Mouse (Mus musculus) small intestine, adult 2 months (tissue): ENCODE results near the gene Asap3.

Experiments used
- CTCF ChIP-seq: fragments of 200-500 bp; IDR thresholded peaks from 2 replicates; pipeline ENCODE4 v1.5.1; 2012; ENCODE audit warnings: low read depth, mild to moderate bottlenecking, control low read depth, inconsistent platforms, low read length, moderate library complexity, mixed read lengths; ENCODE audit not compliant: insufficient replicate concordance, insufficient read length; ENCODE audit errors: extremely low read depth
- POLR2A ChIP-seq: fragments of 200-500 bp; IDR thresholded peaks from 2 replicates; pipeline ENCODE4 v1.6.1; 2012; ENCODE audit warnings: low read depth, mild to moderate bottlenecking, control low read depth, inconsistent platforms, low read length, moderate library complexity

GRCm38 (mm10) chr4:136238669-136239068, 32.5 kb downstream of the Asap3 start:
- TF ChIP-seq CTCF (no peak), POLR2A (no peak)
